Mouse (Mus musculus) thymus, postnatal 10 days (tissue): ENCODE measurements around the gene Sptlc3.
A peak's percentile ranks its signal among the peaks of the same experiment; 100 is the strongest.

ENCODE experiments used
- DNase-seq, 2 experiments: peaks; one replicate each; pipeline ENCODE4 v3.0.0; 2021; ENCODE audit warnings: low spot score in 2 of 2

Sptlc3 gene

DNA sequence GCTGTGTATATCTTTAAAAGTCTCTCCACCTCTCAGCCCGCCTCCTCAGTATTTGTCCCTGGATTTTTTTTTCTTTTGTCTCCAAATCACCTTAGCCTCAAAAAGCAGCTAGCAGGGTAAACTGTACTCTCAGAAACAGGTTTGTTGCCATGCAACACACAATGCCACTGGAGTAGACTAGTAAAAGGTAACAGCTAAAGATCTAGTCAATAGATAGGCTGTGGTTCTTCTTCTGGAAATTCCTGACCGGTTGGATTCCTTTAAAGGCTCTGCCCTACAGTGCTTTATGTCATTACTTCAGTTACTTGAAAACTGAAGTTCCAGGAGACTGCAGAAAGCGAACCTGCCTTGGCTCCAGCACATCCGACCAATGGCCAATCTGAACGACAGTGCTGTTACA lies at the start of gene Sptlc3:
Sptlc3 (plus strand) TSS at position 78 of the 400 bp plus-strand sequence.
- no peak for DNase-seq

- DNase-seq, result no peak
These were observed 26.0 kb upstream of the Sptlc3 start for GRCm38 (mm10) chr2:139467726-139468125.

DNA sequence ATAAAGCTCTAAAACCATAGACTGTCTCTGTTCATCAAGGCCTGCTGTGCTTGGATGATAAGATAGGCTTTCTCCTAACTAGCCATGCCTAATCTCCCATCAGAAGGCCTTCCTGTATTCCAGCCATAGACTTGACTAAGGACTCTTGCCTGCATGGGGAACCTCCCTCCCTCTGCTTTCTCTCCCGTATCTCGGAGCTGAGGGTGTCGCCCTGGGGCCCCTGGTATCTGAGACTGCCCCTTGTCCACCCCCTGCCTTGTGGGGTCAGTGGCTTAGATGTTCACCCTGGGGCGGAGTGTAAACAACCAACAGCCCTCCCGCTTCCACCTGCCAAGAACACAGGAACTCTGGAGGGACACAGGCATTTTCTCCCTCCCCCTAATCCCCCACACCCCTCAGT lies 5.0 kb upstream of the Sptlc3 start:
- no peak for DNase-seq

DNA sequence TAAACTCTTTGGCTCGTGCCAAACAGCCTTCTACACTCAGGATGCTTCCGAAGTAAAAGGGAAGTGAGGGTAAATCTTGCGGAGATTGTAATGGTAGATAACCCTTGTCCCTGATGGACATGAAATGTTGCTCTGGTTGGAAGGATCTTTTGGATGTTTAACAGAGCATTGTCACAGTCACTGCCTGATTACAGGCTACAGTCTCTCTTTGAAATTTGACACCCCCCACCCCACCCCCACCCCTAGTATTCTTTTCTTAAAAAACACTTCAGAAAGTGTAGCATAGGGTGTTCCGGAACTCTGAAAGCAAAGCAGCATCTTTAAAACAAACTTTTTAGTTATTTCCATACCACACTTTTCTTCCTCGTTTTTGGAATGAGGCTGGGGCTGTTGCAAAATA lies 916 bp downstream of the Sptlc3 start:
- DNase-seq, result no peak

DNA sequence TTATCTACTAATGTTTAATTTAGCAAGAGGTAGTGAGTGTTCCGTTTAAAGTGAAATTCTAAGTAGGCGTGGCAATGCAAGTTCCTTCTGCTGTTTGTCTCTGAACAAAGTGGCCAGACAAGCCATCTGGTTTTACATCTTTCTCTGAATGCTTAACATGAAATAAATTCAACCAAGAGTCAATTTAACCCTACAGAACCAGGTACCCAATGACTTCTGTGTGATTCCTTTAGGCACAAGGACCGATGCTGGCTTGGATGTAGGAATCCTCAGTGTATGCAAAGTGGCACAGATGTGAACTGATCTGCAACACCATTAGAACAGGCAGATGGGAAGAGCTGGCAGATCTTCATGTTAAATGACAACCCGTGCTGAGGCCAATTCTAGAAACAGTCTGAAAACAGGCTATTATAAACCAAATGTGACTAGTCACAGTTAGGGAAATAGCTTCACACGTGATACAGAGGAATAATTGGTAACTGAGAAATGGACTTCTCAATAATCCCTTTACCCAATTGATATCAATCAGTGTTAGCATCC lies 68.3 kb downstream of the Sptlc3 start:
- DNase-seq, result no peak

GRCm38 (mm10) chr2:139579280-139579679 lies 85.6 kb downstream of the Sptlc3 start:
- DNase-seq, result no peak

- DNase-seq, result no peak
These were observed 89.1 kb downstream of the Sptlc3 start for GRCm38 (mm10) chr2:139582766-139583165.

GRCm38 (mm10) chr2:139587660-139588200 lies 94.0 kb downstream of the Sptlc3 start:
- DNase-seq, result no peak

GRCm38 (mm10) chr2:139589905-139590304 lies 96.2 kb downstream of the Sptlc3 start:
- DNase-seq, result peak in 1 of 2 experiments; percentile 51

- peak in 1 of 2 experiments; percentile 54 for DNase-seq
These were observed 97.4 kb downstream of the Sptlc3 start for GRCm38 (mm10) chr2:139590888-139591698.

DNA sequence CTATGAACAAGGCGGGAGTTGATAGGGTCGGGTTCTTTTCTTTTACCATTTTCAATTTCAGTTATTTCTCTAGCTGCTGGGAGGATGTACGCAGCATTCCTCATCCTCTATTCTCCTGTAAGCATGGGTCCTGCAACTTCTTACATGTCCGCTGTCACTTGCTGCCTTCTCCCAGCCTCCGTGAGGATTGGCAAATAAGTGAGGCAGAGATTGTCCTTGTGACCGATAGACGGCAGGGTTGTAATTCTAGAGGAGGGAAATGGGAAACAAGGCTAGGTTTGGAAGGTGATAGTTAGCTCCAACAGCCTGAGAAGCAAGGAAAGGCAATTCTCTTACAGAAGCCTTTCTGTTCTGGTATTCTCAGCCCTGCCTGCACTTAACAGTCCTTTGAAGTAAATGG lies 98.4 kb downstream of the Sptlc3 start:
- no peak for DNase-seq

DNA sequence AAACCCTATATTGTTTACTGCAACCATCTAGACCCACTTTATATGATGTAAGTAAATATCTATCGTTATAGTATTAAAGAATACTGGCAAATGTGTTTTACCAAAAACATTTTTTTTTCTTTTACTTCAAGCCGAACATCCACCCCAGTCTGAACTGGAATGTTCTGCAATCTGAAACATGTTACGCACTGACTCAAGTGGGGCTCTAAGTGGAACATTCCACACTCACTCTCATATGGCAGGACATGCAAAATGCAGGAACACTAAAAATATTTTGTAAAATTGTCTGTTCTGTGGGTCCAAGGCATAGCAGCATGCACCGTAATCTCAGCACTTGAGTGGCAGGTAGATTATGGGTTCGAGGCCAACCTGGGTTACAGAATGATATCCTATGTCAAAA lies 103.5 kb downstream of the Sptlc3 start:
- no peak for DNase-seq

GRCm38 (mm10) chr2:139601543-139602194 lies 108.0 kb downstream of the Sptlc3 start:
- no peak for DNase-seq

DNA sequence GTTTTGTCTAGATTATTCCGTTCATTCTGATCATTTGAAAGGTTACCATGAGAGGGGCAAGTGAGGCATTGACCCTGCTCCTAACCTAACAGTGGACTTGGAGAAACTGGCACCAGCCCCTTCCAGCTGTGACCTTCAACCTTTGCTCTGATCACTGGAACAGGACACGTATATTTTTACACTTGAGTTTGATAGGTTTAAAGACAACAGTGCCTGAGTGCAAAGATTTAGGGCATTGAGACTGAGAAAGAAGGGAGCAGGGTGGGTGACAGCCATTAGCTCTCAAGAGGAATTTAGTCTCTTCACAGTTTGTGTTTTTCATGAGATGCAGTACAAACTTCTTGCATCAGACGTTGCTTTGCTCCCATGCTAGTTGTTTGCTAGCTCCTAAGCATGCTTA lies 114.5 kb downstream of the Sptlc3 start:
- DNase-seq, result no peak

DNA sequence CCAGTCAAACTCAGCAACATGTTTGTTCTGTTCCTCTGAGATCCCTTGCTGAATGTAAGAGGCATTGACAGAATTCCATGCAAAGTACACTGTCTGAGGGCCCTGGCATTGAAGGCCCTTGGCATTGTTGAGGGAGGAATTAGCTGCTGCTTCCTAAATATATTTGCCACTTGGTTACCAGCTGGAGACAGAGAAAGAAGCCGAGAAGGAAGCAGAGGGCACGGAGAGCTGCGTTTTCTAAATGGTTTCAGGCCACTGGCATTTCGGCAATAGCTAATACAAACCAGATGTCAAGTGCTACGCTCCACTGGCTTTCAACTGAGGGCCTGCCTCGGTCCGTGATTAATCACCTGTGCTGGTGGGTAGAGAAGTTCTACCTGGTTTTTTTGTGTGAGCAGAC lies 115.1 kb downstream of the Sptlc3 start:
- DNase-seq, result no peak

DNA sequence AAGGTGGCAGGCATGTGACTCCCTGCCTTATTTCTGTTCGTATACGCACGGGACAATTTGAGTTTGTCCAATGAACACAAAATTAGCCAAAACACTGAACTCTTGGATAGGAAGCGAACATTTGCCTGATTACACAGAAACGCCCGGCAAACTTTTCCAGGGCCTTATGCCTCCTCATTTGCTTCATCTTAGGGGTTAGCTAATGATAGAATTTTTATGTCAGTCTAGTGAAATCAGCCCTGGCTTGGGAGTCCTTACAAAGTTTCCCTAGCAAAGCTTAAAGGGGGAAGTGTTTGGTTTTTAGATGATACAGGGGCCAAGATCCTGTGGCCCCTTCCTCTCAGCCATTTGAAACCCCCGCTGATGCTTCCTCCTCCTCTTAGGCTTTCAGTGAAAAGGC lies 115.5 kb downstream of the Sptlc3 start:
- no peak for DNase-seq

DNA sequence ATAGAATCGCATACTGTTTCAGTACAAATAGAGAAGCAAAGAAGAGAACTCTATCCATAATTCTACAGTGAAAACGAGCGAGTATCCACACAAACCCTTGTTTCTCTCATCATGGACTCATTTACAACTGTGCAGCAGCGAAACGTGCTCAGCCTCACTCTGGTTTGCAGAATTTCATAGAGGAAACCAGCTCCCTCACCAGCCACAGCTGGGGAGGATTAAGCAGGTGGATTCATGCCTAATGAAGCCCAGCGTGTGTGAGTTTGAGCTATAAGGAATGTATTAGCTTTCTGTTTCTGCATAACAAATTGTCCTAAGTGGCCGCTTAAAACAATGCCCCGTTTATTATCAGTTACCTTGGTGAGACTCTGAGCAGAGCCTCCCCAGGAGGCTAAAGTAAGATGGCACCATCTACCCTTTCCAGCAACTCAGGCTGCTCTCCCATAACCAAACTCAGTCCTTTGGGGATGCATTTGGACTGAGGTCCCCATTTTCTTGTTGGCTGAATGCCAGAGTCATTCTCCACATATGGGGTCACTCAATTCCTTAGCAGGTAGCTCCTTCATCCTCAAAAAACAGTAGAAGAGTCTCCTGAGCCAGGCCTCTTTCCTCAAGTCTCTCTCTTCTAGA lies 116.1 kb downstream of the Sptlc3 start:
- DNase-seq, result no peak

GRCm38 (mm10) chr2:139612410-139613107 lies 118.8 kb downstream of the Sptlc3 start:
- DNase-seq, result no peak

GRCm38 (mm10) chr2:139626496-139626895 lies 132.8 kb downstream of the Sptlc3 start:
- no peak for DNase-seq

DNA sequence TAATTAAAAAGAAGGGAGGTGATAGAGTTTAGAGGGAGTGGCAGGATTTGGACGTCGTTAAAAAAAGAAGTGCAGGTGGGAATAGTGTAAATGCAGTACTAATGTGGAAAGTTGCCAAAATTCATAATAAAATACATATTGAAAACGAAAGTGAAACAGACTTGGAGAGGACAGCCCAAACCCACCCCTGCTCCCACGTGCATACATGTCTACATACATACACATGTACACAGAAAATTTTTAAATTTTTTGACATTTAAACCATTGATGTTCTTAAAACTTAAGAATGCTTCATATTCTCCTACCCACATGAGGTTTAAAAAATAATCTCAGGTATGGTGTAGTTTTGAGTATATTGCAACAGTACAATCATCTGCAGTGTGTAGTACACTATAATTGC lies 135.0 kb downstream of the Sptlc3 start:
- DNase-seq, result no peak

DNA sequence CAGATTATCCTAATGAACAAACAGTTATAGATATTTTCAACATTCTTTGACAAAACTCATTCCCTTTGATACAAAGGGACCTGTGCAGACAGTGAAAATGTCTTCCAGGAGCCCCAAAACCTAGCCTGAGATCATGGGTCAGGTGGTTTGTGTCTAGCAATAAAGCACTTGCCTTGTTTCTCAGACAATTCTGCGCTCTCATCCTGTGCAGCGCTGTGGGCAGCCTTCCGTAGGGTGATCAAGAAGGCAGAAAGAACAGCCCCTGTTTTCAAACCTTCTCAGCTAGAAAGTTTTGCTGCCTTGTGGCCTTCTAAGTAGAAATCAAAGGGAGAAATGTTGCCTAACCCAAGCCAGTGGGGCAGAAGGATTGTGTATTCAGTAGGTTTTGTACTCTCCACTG lies 135.9 kb downstream of the Sptlc3 start:
- no peak for DNase-seq

- DNase-seq, result no peak
These were observed 140.8 kb downstream of the Sptlc3 start for GRCm38 (mm10) chr2:139634506-139634905.
